Mouse (Mus musculus) lung, adult 2 months (tissue): Measurements from ENCODE around the gene Hdac1. TPM values are rescaled to one million over a fixed set of nuclear protein-coding genes. Genes with fewer than 3 reads are reported as not detected.

ENCODE experiments used
- DNase-seq: peaks from one replicate; pipeline ENCODE4 v3.0.0; 2022
- H3K4me1 ChIP-seq: fragments of 200-500 bp; 2 replicates; pipeline ENCODE4 v1.6.1; 2011; ENCODE audit warnings: low read length; ENCODE audit not compliant: control insufficient read depth, insufficient read depth
- H3K4me3 ChIP-seq: fragments of 200-500 bp; replicated peaks from 2 replicates; pipeline ENCODE3; 2011; ENCODE audit warnings: low read depth, mild to moderate bottlenecking, control low read depth, low read length; ENCODE audit errors: extremely low read depth
- CTCF ChIP-seq: fragments of 200-500 bp; IDR thresholded peaks from 2 replicates; pipeline ENCODE4 v1.5.1; 2011; ENCODE audit warnings: mild to moderate bottlenecking, low read length, control low read depth; ENCODE audit not compliant: insufficient read depth
- POLR2A ChIP-seq: fragments of 200-500 bp; IDR thresholded peaks from 2 replicates; pipeline ENCODE4 v1.6.1; 2011; ENCODE audit warnings: low read depth, mild to moderate bottlenecking, control low read depth, low read length, borderline replicate concordance; ENCODE audit errors: extremely low read depth
- WGBS: fragments of 180-500 bp; shearing (Covaris S2); methylation state at CpG from one replicate; pipeline ENCODE4 v1.1.7; 2018; 5-methylcytosine and 5-hydroxymethylcytosine counted together
- polyA plus RNA-seq: library from polyadenylated mRNA; depleted of rRNA; stranded (reverse); fragments of >200 nt; gene quantifications from 2 replicates; pipeline ENCODE4 v1.2.3, GENCODE M21; 2012

Hdac1 gene
- polyA plus RNA-seq, 1 experiment, result 64.8 TPM

DNA sequence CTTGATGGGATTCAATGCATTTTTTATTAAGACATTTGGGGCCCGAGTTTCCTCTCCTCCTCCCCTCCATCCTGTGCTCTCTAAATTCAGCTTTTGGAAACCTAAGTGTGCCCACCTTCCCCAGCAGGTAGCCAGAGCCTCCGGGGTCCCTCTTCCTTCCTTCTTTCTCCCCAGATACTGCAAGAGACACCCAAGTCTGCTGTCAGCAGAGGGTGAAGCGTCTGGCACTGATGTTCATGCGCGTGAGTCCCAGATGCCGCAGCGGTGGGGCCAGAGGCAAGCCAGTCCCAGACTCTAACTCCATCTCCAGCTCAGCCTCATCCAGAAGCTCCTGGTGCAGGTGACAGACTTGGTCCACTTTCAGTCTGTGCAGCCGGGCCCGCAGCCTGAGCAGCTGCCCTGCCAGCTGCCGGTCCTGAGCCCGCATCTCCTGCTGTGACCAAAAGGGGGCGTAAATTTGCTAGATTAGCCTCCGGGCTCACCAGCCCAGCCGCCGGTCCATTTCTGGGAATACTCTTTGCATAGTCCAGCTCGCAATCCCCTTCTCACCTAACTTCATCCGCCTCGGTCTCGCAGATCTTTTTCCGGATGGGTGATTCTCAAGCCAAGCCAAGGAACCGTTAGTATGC, 34.5 kb upstream of the Hdac1 start:
- Histone ChIP-seq H3K4me1 (peaks cover 10% of the 10 kb centered on the region; the same call in 1 of the 2 replicates), H3K4me3 (no peak overlapping the region)
- WGBS, result 31% methylated on average over 21 of the region's 21 CpGs
- peak; percentile 65 for DNase-seq
- TF ChIP-seq CTCF (peak; percentile 59), POLR2A (no peak)

DNA sequence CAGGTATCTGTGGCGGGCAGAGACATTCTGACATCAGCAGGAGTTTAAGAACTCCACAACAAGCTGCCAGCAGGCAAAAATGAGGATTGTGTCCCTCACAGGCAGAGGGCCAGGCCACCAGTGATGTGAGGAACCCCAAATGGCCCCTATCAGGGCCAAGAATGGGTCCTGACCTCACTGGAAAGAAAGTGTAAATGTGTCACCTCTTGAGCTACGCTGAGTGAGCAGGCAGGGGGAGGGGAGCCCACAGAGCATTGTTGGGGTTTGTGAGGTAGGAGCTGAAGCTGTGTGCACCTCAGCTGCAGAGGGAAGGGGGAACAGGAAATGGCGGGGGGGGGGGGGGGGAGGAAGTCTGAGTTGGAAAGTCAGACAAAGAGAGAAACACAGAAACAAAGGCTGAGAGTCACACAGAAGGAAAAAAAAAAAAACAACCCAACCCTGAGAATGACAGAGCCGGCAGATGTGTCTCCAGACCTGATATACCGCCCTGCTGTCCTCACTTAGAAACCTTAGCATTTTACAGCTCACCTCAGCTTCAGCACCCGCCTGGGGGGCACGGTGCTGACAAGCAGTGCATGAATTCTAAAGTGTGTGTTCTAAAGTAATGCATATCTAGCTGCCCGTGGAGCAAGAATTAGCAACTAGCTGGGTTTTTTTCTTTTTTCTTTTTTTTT, 32.8 kb upstream of the Hdac1 start:
- Histone ChIP-seq H3K4me1 (peaks cover 10% of the 10 kb centered on the region; the same call in 1 of the 2 replicates), H3K4me3 (no peak overlapping the region)
- WGBS, result 26% methylated on average over 8 of the region's 8 CpGs
- no peak for TF ChIP-seq CTCF
- TF ChIP-seq POLR2A, result no peak
- no peak for DNase-seq

DNA sequence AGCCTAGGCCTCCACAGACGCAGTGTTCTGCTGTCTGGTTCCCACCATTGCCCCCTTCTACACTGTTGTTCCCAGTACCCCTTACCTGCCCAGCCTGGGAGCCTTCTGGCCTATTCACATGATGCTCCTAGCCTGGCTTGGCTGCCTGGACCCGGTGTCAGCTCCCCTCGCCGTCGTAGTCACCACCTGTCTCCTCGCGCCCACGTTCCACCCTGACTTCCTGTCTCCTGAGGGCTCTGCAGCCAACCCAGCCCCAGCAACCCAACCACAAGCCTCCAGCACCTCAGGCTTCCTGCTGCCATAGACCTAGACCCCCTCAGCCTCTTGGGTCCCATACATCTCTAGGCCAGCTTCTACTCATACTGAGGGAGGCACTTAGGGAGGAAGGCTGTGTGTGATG, 30.9 kb upstream of the Hdac1 start, which contains the start of gene Lck:
Lck (minus strand) TSS at position 212 of the 400 bp plus-strand sequence.
- DNase-seq, result no peak
- WGBS, result 84% methylated on average over 8 of the region's 8 CpGs
- peaks cover 7% of the 10 kb centered on the region; the same call in 1 of the 2 replicates for H3K4me1 ChIP-seq
- H3K4me3 ChIP-seq, result no peak within 1 kb of the TSS
- TF ChIP-seq POLR2A (no peak), CTCF (no peak)

DNA sequence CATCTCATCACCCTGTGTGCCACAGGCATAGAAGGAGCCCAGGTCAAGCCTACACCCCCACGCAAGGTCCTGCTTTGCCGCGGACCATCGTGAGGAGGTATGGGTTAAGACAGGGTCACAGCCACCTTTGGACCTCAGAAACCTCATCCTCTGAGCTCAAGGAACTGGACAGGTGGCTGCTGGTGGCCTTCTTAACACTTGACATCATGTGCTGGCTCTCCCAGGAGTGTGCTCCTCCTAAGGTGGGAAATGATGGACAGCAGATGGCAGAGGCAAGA, 30.5 kb upstream of the Hdac1 start:
- no peak for TF ChIP-seq CTCF
- TF ChIP-seq POLR2A, result no peak
- no peak for DNase-seq
- H3K4me1 ChIP-seq, result peaks cover 4% of the 10 kb centered on the region; the same call in 1 of the 2 replicates
- no peak overlapping the region for H3K4me3 ChIP-seq
- WGBS, result 96% methylated on average over 4 of the region's 4 CpGs

DNA sequence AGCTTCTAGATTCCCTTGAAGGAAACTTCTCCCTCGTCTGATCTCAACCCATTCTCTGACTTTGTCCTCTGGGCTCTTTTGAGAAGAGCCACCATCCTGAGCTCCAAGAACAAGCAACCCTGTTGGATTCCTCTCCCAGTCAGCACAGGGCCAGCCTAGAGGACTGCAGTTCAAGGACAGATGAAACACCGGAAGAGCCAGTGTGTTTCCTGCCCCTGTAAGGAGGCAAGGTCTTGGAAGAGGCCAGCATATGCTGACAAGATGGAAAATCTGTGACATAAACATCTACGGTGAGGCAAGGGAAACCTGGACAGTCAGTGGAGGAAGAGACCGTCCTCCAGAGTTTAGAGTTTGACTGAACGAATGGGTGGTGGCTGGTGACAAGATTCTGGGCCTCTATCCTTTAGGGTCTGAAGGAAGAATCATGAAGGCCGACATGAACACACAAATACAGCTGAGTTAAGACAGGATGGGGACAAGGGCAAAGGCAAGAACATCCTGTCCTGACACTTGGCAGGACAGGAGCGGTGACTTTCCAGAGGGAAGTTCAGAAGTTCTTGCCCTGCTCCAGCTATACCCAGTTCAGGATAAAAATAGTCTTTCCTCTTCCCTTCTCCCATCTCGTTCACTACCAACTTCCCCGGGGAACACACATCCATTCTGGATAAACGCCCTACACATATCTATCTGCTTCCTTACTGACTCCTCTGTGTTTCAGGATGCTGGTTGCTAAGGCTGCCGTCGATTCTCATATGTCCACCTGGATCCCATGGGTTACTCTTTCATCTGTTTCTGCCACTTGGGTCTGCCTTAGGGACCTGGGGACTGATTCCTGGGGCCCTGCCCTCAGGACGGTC, 30.0 kb upstream of the Hdac1 start:
- DNase-seq, result no peak
- TF ChIP-seq CTCF (no peak), POLR2A (no peak)
- no peak overlapping the region for H3K4me3 ChIP-seq
- 46% methylated on average over 13 of the region's 13 CpGs for WGBS
- H3K4me1 ChIP-seq, result 0 out of 2 replicates have a peak, but pooled peaks cover 3% of the 10 kb centered on the region

DNA sequence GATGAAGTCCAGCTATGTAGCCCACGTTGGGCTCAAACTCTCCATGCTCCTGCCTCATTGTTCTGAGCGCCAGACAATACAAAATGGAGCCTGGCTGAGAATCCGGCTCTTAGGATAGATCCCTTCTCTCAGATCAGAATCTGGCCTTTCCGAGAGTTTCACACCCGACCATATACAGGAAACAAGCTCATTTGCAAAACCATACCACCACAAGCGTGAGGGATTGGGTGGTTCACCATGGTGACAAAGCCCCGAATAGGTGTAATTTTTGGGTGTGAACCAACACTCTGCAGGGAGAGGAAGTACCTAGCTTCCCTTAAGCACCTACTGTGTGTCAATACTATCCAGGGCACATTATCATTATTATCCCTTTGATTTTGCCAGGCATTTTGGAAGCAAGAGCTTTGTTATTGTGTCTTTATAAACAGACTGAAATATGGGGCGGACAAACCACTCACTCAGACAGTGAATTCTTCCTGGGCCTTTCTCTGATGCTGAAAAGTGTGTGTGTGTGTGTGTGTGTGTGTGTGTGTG, 29.1 kb upstream of the Hdac1 start:
- WGBS, result 54% methylated on average over 8 of the region's 8 CpGs
- H3K4me1 ChIP-seq, result no peaks in the 10 kb centered on the region

DNA sequence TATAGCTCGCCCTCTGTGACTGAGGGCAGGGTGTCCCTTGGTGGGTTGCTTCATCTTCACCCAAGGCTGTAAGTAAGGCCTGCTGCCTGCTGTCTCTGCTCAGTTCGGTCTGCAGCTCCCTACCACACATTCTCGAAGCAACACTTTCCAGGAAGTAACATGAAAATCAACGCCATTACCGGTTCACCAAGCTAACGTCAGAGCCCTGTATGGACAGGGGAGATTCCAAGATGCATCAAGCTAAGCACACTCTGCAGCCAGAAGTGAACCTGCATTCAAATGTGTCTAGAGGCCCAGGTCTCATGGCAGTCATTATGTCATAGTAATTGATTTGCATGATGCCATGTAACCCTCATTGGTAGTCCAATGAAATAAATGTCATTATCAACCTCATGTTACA, 27.5 kb upstream of the Hdac1 start:
- DNase-seq, result no peak
- 83% methylated on average over 6 of the region's 6 CpGs for WGBS
- TF ChIP-seq CTCF (no peak), POLR2A (no peak)
- H3K4me3 ChIP-seq, result no peak overlapping the region
- no peaks in the 10 kb centered on the region for H3K4me1 ChIP-seq

More for the DNA sequence above, 29.1 kb upstream of the Hdac1 start:
- DNase-seq, result no peak
- TF ChIP-seq POLR2A (no peak), CTCF (no peak)
- H3K4me3 ChIP-seq, result no peak overlapping the region

DNA sequence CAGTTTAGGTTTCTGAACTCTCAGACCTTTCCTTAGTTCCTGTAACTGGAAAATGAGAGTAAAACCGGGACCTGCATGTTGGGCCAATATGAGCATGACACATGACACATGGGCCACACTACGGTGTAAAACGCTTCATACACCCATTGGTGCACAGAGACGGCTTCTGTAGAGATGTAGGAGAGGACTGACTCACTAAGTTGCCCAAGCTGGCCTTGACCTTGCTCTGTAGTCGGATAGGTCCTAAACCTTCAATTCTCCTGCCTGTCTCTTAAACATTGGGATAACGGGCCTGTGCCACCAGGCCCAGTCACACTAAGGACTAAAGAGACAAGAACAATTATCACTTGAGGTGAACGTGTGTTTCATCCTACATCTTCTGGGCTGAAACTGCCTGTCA, 25.9 kb upstream of the Hdac1 start:
- DNase-seq, result no peak
- no peak overlapping the region for H3K4me3 ChIP-seq
- no peaks in the 10 kb centered on the region for H3K4me1 ChIP-seq
- WGBS, result 89% methylated on average over 7 of the region's 7 CpGs
- TF ChIP-seq CTCF, result no peak
- no peak for TF ChIP-seq POLR2A

DNA sequence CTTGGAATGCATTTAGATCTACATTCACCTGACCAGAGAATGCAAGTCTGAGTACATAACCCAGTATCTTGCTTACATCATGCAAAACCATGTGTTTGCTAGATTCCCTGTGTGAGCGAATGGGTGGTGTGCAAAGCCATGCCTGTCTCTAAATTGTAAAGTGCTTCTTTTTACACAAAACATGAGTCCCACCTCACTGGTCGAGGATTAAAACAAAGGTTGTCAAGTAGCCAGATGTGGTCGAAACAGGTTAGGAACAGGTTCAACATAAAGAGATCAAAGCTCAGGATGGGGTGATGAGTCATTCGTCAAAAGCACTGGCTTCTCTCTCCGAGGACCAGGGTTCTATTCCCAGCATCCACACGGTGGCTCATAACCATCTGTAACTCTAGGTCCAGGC, 22.6 kb upstream of the Hdac1 start:
- WGBS, result 75% methylated on average over 6 of the region's 6 CpGs
- no peak for TF ChIP-seq POLR2A
- no peak for TF ChIP-seq CTCF
- no peak for DNase-seq
- Histone ChIP-seq H3K4me3 (no peak overlapping the region), H3K4me1 (no peaks in the 10 kb centered on the region)
